Mouse (Mus musculus): Measurements from ENCODE around the gene Itgb7. TPM values are rescaled to one million over a fixed set of nuclear protein-coding genes. Genes with fewer than 3 reads are reported as not detected.
"Not testable (repeated sequence)": the region's sequence is repeated elsewhere in the genome, so short reads cannot be mapped to it uniquely, and the experiment has no call there.

The Itgb7 gene
- polyA plus RNA-seq, 1 experiment from 2014 or later: 0.57 TPM

DNA sequence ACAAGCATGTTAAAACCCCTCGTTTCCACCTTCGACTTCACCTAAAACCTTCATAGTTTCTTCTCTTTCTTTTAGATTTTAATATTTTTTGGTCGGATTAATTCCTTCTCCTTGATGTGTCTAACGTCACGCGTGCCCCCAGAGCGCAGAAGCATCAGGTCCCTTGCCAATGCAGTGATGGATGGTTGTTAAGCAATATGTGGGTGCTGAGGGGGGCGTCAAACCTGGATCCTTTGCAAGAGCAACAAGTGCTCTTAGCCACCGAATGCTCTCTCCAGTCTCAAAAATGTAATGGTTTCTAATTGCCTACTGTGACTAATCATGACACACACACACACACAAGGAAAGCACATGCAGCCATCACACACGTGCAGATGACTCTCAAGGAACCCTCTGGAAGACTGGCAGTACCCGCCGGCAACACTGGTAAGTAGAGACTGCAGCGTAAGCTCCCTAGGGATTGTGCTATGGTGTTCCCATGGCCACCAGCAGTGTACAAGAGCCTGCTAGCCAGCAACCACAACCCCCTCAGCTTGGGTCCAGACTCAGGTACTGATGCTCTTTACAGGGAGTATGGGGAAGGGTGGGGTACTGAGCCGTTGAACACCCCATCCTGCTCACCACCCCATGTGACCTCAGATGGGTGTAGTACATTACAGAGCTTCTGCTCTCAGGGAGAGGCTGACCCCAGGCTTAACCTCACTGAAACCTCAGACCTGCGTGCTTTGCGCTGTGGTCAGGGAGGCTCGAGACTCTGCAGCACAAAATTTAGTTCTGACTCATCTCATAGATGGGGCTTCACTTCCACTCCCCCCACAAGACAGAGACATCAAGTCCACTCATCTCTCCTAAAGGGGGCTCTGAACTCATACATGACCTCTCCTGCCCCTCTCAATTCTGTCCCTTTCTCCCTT lies 1.1 kb downstream of the Itgb7 start:
- ATAC-seq (ENCODE audit: insufficient number of reproducible peaks, low FRiP score, low TSS enrichment, low read depth) (no peak), DNase-seq (ENCODE audit: low spot score) (no peak)
- Histone ChIP-seq H3K27ac (replicated peaks; ENCODE audit: low read depth, low read length) (no peak overlapping the region), H3K27me3 (ENCODE audit: control insufficient read depth, insufficient read depth, low read length) (no peaks in the 10 kb centered on the region), H3K4me1 (ENCODE audit: control insufficient read depth, insufficient read depth, low read length) (peaks cover 5% of the 10 kb centered on the region), H3K9me3 (ENCODE audit: control insufficient read depth, low read length) (no peaks in the 10 kb centered on the region), H3K4me2 (ENCODE audit: low read depth, severe bottlenecking) (no peak overlapping the region), H3K36me3 (ENCODE audit: control insufficient read depth, insufficient read depth, low read length) (peaks cover 4% of the 10 kb centered on the region; the same call in 1 of the 2 replicates), H3K9ac (ENCODE audit: low read length) (no peak overlapping the region), H3K4me3 (ENCODE audit: low read depth, low read length) (no peak overlapping the region)
- WGBS: 80% methylated on average over 17 of the region's 17 CpGs

GRCm38 (mm10) chr15:102225619-102226018 lies 6.1 kb downstream of the Itgb7 start:
- H3K27ac ChIP-seq (replicated peaks; ENCODE audit: low read depth, low read length); H3K4me1 ChIP-seq (ENCODE audit: control insufficient read depth, insufficient read depth, low read length); H3K9ac ChIP-seq (ENCODE audit: low read length); ATAC-seq (ENCODE audit: insufficient number of reproducible peaks, low FRiP score, low TSS enrichment, low read depth); H3K27me3 ChIP-seq (ENCODE audit: control insufficient read depth, insufficient read depth, low read length); H3K9me3 ChIP-seq (ENCODE audit: control insufficient read depth, low read length); H3K4me2 ChIP-seq (ENCODE audit: low read depth, severe bottlenecking); H3K36me3 ChIP-seq (ENCODE audit: control insufficient read depth, insufficient read depth, low read length); DNase-seq (ENCODE audit: low spot score); H3K4me3 ChIP-seq (ENCODE audit: low read depth, low read length): not testable (repeated sequence)
- 79% methylated on average over 6 of the region's 6 CpGs for WGBS

GRCm38 (mm10) chr15:102224992-102225617 lies 6.6 kb downstream of the Itgb7 start:
- Histone ChIP-seq H3K27ac (replicated peaks; ENCODE audit: low read depth, low read length) (no peak overlapping the region), H3K27me3 (ENCODE audit: control insufficient read depth, insufficient read depth, low read length) (peaks cover 7% of the 10 kb centered on the region), H3K4me2 (ENCODE audit: low read depth, severe bottlenecking) (peak overlapping the region; percentile 75), H3K9ac (ENCODE audit: low read length) (peak overlapping the region; percentile 55; the same call in 1 of the 2 replicates), H3K4me1 (ENCODE audit: control insufficient read depth, insufficient read depth, low read length) (no peaks in the 10 kb centered on the region), H3K9me3 (ENCODE audit: control insufficient read depth, low read length) (no peaks in the 10 kb centered on the region), H3K36me3 (ENCODE audit: control insufficient read depth, insufficient read depth, low read length) (no peaks in the 10 kb centered on the region), H3K4me3 (ENCODE audit: low read depth, low read length) (peak overlapping the region; percentile 25)
- 11% methylated on average over 21 of the region's 21 CpGs for WGBS
- no peak for ATAC-seq (ENCODE audit: insufficient number of reproducible peaks, low FRiP score, low TSS enrichment, low read depth)
- DNase-seq (ENCODE audit: low spot score): no peak

GRCm38 (mm10) chr15:102224186-102224991 lies 7.4 kb downstream of the Itgb7 start:
- Histone ChIP-seq H3K9ac (ENCODE audit: low read length) (peak overlapping the region; percentile 55), H3K27ac (replicated peaks; ENCODE audit: low read depth, low read length) (no peak overlapping the region), H3K4me3 (ENCODE audit: low read depth, low read length) (peak overlapping the region; percentile 25), H3K27me3 (ENCODE audit: control insufficient read depth, insufficient read depth, low read length) (peaks cover 7% of the 10 kb centered on the region), H3K4me1 (ENCODE audit: control insufficient read depth, insufficient read depth, low read length) (no peaks in the 10 kb centered on the region), H3K36me3 (ENCODE audit: control insufficient read depth, insufficient read depth, low read length) (no peaks in the 10 kb centered on the region), H3K9me3 (ENCODE audit: control insufficient read depth, low read length) (no peaks in the 10 kb centered on the region), H3K4me2 (ENCODE audit: low read depth, severe bottlenecking) (peak overlapping the region; percentile 75)
- peak; percentile 69 for ATAC-seq (ENCODE audit: insufficient number of reproducible peaks, low FRiP score, low TSS enrichment, low read depth)
- DNase-seq (ENCODE audit: low spot score): peak; percentile 90
- WGBS: 3% methylated on average over 43 of the region's 43 CpGs

GRCm38 (mm10) chr15:102222386-102222785 lies 9.4 kb downstream of the Itgb7 start:
- no peak for ATAC-seq (ENCODE audit: insufficient number of reproducible peaks, low FRiP score, low TSS enrichment, low read depth)
- 71% methylated on average over 10 of the region's 10 CpGs for WGBS
- H3K9me3 ChIP-seq (ENCODE audit: control insufficient read depth, low read length): no peaks in the 10 kb centered on the region
- no peak overlapping the region for H3K4me2 ChIP-seq (ENCODE audit: low read depth, severe bottlenecking)
- no peaks in the 10 kb centered on the region for H3K4me1 ChIP-seq (ENCODE audit: control insufficient read depth, insufficient read depth, low read length)
- no peak for DNase-seq (ENCODE audit: low spot score)
- H3K36me3 ChIP-seq (ENCODE audit: control insufficient read depth, insufficient read depth, low read length): no peaks in the 10 kb centered on the region
- peaks cover 7% of the 10 kb centered on the region for H3K27me3 ChIP-seq (ENCODE audit: control insufficient read depth, insufficient read depth, low read length)
- H3K27ac ChIP-seq (replicated peaks; ENCODE audit: low read depth, low read length): no peak overlapping the region
- no peak overlapping the region for H3K4me3 ChIP-seq (ENCODE audit: low read depth, low read length)
- H3K9ac ChIP-seq (ENCODE audit: low read length): no peak overlapping the region

DNA sequence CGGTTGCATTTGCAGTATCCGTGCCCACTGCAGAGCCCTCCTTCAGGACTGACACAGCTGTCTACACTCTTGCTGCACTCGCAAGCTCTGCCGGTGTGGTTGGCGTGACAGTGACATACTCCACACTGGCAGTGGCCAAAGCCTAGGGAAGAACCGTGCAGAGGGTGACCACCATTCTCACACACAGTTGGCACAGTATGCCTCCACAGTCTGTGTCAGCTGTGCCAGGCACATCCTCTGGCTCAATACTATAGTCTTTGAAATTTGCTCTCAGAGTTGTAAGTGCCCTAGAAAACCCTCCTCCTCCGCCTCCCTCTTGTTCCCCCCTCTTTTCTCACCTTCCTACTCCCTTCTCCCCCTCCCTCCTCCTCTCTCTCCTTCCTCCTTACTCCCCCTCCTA lies 14.4 kb downstream of the Itgb7 start:
- Histone ChIP-seq H3K36me3 (ENCODE audit: control insufficient read depth, insufficient read depth, low read length) (peaks cover 13% of the 10 kb centered on the region; the same call in 1 of the 2 replicates), H3K4me1 (ENCODE audit: control insufficient read depth, insufficient read depth, low read length) (no peaks in the 10 kb centered on the region), H3K27ac (replicated peaks; ENCODE audit: low read depth, low read length) (no peak overlapping the region), H3K9ac (ENCODE audit: low read length) (no peak overlapping the region), H3K4me2 (ENCODE audit: low read depth, severe bottlenecking) (no peak overlapping the region), H3K27me3 (ENCODE audit: control insufficient read depth, insufficient read depth, low read length) (no peaks in the 10 kb centered on the region), H3K9me3 (ENCODE audit: control insufficient read depth, low read length) (no peaks in the 10 kb centered on the region), H3K4me3 (ENCODE audit: low read depth, low read length) (no peak overlapping the region)
- ATAC-seq (ENCODE audit: insufficient number of reproducible peaks, low FRiP score, low TSS enrichment, low read depth) (no peak), DNase-seq (ENCODE audit: low spot score) (no peak)
- WGBS: 85% methylated on average over 7 of the region's 7 CpGs

DNA sequence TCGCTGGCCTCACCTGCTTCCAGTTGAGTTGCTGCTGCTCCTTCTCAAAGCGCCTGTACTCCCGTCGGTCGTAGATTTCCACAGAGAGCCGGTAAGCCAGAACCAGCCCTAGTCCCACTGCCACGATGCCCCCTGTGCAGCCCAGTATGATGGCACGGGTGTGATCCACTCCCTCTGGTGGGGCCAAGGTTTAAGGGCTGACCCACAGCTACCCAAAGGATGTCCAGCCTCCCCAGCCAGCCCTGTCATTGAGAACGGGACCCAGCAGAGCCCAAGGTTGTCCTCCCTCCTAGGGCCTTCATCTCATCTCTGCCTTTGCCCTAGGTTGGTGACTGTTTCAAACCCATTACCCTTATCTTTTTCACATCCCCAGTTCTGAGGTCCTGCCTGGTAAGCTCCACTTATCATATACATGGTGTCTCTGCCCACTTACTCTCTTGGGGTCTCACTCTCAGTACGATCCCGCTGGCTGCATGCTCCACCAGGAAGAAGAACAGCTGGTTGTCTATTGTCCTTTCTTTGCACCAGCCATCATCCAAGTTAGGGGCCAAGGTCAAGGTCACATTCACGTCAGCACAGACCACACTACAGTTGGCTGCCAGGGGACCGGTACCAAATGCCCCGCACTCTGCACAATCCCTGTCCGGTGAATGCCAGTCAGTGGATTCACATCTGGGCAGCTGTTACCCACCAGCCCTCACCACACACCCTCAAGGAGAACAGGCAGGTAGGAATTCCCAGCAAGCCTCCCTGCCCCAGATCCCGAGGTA lies 15.1 kb downstream of the Itgb7 start:
- H3K4me1 ChIP-seq (ENCODE audit: control insufficient read depth, insufficient read depth, low read length): no peaks in the 10 kb centered on the region
- no peaks in the 10 kb centered on the region for H3K9me3 ChIP-seq (ENCODE audit: control insufficient read depth, low read length)
- H3K27ac ChIP-seq (replicated peaks; ENCODE audit: low read depth, low read length): no peak overlapping the region
- no peak overlapping the region for H3K9ac ChIP-seq (ENCODE audit: low read length)
- DNase-seq (ENCODE audit: low spot score) (no peak), ATAC-seq (ENCODE audit: insufficient number of reproducible peaks, low FRiP score, low TSS enrichment, low read depth) (0 out of 2 replicates have a peak, but pooled peaks have one; percentile 25)
- peaks cover 15% of the 10 kb centered on the region; the same call in 1 of the 2 replicates for H3K36me3 ChIP-seq (ENCODE audit: control insufficient read depth, insufficient read depth, low read length)
- no peaks in the 10 kb centered on the region for H3K27me3 ChIP-seq (ENCODE audit: control insufficient read depth, insufficient read depth, low read length)
- WGBS: 88% methylated on average over 16 of the region's 16 CpGs
- H3K4me2 ChIP-seq (ENCODE audit: low read depth, severe bottlenecking): no peak overlapping the region
- no peak overlapping the region for H3K4me3 ChIP-seq (ENCODE audit: low read depth, low read length)
